Mouse (Mus musculus): ENCODE data around the gene Pttg1ip. TPM values are rescaled to one million over a fixed set of nuclear protein-coding genes. Genes with fewer than 3 reads are reported as not detected.

The Pttg1ip gene
- total RNA-seq, 2 experiments from 2014 or later: 76.9 to 77.5 TPM

DNA sequence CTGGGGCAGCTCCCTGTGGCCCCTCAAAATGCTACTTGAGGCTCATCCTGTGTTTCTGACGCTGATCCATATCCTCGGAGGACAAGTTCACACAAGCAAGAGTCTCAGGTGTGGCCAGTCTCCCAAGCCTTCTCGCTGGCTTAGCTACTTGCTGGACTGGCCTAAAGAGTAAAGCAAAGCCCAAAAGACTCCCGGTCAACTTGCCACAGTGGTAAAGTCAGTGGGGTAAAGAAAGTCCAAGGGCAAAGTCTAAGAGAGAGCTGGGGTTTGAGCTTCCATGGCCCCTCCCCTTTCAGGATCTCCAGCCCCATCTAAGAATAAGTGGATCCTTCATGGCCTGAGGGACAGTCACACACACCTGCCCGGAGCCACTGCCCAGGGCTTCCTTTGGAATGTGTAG is 29.4 kb upstream of the Pttg1ip start:
- H3K4me3 ChIP-seq: no peak overlapping the region
- DNase-seq (ENCODE audit: low spot score in 2 of 2): no peak

DNA sequence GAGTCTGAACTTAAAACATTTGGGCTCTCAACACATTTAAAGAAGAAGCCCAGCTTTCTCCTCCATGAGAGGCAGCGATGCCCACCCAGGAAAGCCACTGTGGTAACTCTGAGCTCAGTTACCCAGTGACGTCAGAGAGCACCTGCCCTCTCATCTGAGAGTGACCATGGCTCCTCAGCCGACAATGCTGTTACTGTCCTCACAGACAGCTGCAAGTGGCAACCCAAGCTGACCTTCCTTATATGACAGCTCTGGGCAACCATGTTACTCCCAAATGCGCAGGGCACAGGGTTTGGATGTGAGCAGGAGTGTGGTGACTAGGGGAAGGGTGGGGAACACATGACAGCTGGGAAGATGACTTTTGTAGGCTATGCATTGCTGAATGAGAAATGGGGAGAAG is 28.2 kb upstream of the Pttg1ip start:
- TF ChIP-seq CTCF (conservative IDR thresholded peaks at IDR 0.05): no peak
- no peak overlapping the region for H3K27ac ChIP-seq
- no peak for DNase-seq (ENCODE audit: low spot score in 2 of 2)
- no peak overlapping the region for H3K4me3 ChIP-seq

More for the DNA sequence above, 29.4 kb upstream of the Pttg1ip start:
- no peak for TF ChIP-seq CTCF (conservative IDR thresholded peaks at IDR 0.05)
- no peak overlapping the region for H3K27ac ChIP-seq

DNA sequence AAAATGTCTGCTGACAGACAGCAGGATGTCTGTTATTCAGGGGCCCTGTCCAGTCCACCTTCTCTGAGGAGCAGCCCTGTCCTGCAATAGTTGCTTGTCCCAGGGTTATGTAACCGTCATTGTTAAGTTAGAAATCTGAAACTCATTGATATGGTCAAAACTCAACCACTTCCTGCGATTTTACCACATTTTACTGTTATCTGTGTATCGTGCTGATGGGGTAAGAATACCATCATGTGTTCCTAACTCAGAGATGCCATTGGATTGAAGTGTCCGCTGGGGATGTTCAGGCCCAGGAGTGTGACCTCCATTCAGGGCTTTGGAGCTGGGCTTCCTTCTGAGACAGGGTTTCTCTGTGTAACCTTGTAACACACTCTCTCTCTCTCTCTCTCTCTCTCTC is 26.6 kb upstream of the Pttg1ip start:
- Histone ChIP-seq H3K4me3 (no peak overlapping the region), H3K27ac (no peak overlapping the region)
- DNase-seq (ENCODE audit: low spot score in 2 of 2): no peak
- TF ChIP-seq CTCF (conservative IDR thresholded peaks at IDR 0.05): no peak

DNA sequence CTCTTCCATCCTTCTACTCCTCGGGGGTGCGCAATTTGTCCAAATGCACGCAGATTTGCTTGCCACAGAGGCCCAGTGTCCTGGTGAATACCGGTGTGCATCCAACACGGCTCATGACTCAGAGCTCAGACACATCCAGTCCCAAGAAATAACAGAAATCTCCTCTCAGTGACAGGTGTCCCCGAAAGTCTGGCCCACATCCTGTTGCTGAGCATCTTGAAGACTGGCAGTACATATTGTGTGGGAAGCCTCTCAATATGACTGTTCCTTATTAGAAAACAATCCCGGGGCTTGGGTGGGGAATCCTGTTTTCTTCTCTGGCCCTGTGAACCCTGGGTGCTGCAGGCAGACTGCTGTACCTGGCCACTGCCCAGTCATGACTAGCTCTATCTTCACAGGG is 24.9 kb upstream of the Pttg1ip start:
- Histone ChIP-seq H3K4me3 (no peak overlapping the region), H3K27ac (no peak overlapping the region)
- DNase-seq (ENCODE audit: low spot score in 2 of 2): peak; percentile 39 to 70
- TF ChIP-seq CTCF (conservative IDR thresholded peaks at IDR 0.05): no peak

DNA sequence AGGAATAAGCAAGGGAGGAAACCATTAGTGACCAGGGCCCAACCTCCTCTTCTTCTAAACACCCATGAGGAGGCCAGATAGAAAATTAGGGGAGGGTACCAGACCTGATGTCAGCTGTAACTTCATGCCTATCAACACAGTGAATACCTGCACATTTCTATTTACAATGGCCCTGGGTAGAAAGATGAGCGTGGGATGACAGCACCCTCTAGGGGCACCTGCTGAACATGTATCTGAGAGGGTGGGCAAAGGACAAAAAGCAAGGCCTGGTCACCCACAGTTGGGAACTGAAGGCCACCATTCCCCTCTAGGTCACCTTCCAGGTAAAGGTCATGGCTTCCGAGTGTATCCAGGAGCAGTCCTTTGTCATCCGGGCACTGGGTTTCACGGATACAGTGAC is 23.9 kb upstream of the Pttg1ip start:
- peak; percentile 68 for TF ChIP-seq CTCF (conservative IDR thresholded peaks at IDR 0.05)
- Histone ChIP-seq H3K27ac (no peak overlapping the region), H3K4me3 (no peak overlapping the region)
- DNase-seq (ENCODE audit: low spot score in 2 of 2): no peak

DNA sequence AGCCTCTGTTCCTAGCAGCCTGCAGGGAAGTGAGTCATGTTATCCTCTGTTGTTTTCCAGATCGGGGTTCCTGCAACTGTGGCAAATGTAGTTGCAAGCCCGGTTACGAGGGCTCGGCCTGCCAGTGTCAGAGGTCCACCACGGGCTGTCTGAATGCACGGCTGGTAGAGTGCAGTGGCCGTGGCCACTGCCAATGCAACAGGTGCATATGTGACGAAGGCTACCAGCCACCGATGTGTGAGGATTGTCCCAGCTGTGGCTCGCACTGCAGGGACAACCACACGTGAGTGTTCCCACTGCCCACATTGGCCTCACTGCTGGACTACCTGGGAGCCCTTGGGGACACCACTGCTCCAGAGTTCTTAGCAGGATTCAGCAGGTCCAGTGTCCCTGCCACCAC is 21.4 kb upstream of the Pttg1ip start:
- no peak for TF ChIP-seq CTCF (conservative IDR thresholded peaks at IDR 0.05)

DNA sequence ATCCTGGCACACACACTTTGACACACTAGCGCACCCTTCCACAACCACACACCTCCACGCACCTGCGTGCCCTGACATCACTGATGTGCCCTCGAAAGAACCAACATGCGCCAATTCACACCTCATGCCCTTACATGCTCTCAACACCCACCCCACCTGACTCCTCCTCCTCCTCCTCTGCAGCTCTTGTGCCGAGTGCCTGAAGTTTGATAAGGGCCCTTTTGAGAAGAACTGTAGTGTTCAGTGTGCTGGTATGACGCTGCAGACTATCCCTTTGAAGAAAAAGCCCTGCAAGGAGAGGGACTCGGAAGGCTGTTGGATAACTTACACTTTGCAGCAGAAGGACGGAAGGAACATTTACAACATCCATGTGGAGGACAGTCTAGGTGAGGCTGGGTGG is 20.7 kb upstream of the Pttg1ip start:
- DNase-seq (ENCODE audit: low spot score in 2 of 2): no peak
- Histone ChIP-seq H3K27ac (no peak overlapping the region), H3K4me3 (no peak overlapping the region)
- TF ChIP-seq CTCF (conservative IDR thresholded peaks at IDR 0.05): no peak

More for the DNA sequence above, 21.4 kb upstream of the Pttg1ip start:
- Histone ChIP-seq H3K27ac (no peak overlapping the region), H3K4me3 (no peak overlapping the region)
- DNase-seq (ENCODE audit: low spot score in 2 of 2): no peak

DNA sequence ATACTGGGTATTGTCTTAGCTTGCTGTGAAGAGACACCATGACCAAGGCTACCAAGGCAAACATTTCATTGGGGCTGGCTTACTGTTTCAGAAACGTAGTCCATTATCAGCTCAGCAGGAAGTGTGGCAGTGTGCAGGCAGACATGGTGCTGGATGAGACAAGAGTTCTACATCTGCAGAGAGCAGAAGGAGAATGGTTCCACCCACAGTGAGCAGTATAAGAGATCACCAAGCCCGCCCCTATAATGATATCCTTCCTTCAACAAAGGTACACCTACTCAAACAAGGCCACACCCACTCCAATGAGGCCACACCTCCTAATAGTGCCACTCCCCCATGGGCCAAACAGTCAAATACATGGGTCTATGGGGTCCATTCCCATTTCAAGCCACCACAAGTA is 20.0 kb upstream of the Pttg1ip start:
- no peak overlapping the region for H3K4me3 ChIP-seq
- no peak for DNase-seq (ENCODE audit: low spot score in 2 of 2)
- H3K27ac ChIP-seq: no peak overlapping the region
- TF ChIP-seq CTCF (conservative IDR thresholded peaks at IDR 0.05): no peak

DNA sequence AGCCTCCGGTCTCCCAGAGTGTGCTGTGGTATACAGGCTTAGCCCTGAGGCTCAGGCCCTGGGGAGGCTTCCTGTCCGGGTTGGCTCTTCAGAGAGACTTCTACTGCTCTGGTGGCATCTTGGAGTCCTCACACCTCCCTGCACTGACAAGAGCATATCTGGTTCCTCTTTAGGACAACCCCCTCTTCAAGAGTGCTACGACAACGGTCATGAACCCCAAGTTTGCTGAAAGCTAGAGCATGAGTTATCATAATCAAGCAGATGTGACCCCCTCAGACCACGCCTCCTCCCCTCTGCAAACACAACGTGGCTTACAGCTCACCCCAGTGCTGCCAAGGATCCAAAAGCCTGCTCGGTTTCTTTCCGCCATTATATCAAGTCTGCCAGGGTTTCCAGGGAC is 16.5 kb upstream of the Pttg1ip start:
- no peak for DNase-seq (ENCODE audit: low spot score in 2 of 2)
- TF ChIP-seq CTCF (conservative IDR thresholded peaks at IDR 0.05): no peak
- H3K27ac ChIP-seq: no peak overlapping the region
- no peak overlapping the region for H3K4me3 ChIP-seq

DNA sequence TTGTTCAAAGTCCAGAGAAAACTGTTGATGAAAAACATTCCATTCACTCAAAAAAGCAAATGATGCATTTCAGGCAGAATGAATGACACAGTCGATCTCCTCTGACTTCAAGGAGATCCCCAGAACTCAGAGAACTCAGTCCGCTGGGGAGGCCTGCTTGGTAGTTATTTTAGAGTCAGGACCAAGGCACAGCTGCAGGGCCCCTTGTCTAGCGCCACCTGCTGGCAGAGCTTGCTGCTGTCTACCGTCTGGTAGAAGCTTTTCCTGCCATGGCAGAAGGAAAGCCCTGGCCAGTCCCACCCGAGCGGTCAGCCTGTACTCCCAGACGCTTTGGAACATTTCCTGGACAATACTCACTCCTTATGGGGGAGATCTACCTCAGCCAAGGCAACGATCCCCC is 14.9 kb upstream of the Pttg1ip start:
- DNase-seq (ENCODE audit: low spot score in 2 of 2): peak; percentile 78 to 87
- Histone ChIP-seq H3K4me3 (no peak overlapping the region), H3K27ac (no peak overlapping the region)
- peak; percentile 97 for TF ChIP-seq CTCF (conservative IDR thresholded peaks at IDR 0.05)

DNA sequence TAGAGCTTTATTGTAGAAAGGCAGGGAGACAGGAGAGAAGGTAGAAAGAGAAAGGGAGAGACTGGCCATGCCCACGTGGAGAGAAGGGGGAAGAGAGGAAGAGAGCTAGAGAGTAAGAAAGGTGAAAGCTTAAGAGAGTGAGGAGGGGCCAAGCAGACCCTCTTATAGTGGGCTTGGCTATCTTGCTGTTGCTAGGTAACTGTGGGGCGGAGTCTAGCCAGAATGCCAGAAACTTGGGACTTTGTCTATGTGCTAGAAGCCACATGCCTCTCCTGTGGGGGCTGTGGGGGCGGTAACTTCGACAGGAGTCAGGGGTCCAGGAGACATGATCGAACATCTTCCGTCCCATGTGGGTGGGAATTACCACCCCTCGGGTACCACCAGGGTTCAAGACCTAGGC is 12.0 kb upstream of the Pttg1ip start:
- Histone ChIP-seq H3K4me3 (no peak overlapping the region), H3K27ac (no peak overlapping the region)
- no peak for TF ChIP-seq CTCF (conservative IDR thresholded peaks at IDR 0.05)
- DNase-seq (ENCODE audit: low spot score in 2 of 2): no peak

DNA sequence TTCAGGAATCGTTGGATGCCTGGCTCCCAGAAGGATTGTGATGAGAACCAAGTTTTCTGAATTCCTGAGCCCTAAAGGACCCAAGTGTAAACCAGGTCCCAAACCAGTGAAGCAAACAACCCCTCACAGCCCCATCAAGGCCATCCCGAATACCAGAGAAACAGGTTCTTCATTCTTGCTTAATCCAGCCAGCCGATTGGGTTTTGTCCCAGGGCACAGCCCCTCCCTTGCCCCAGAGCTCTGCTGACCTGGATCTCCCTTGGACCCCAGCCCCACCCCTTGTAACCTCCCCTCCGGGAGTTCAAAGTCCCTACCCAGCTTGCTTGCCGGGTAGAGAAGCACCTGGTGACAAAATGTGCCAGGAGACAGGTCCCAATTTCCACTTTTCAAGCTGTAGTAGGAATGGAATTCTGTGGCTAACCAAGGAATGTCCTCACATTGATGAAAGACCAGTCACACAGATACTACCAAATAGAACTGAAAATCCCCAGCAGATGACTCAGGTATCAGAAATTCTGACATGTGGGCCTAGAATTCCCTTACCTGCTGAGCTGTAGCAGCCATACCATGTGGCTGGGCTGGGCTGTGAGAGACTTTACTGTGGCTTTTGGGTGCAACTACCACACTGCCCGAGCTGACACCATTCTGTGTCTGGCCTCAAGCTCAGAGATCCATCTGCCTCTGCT is 11.4 kb upstream of the Pttg1ip start:
- Histone ChIP-seq H3K27ac (no peak overlapping the region), H3K4me3 (no peak overlapping the region)
- DNase-seq (ENCODE audit: low spot score in 2 of 2): no peak
- TF ChIP-seq CTCF (conservative IDR thresholded peaks at IDR 0.05): no peak

DNA sequence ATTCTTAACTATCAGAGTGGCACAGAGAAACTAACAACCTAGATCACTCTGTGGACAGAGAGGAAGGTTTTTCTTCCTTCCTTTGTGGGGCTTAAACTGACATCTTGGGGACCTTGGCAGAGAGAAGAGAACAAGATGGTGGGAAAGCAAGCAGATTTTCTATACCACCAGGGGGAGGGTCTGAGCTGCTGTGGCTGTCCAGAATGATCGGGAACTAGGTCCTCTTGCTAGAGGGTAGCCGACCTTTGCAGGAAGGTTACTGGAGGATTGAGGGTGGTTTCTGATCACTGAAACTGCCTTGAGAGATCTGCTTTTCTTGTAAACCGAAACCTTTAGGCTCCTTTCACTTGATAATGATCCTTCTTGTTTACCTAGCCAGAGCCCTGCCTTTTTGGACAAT is 9.3 kb upstream of the Pttg1ip start:
- H3K27ac ChIP-seq: no peak overlapping the region
- no peak overlapping the region for H3K4me3 ChIP-seq
- TF ChIP-seq CTCF (conservative IDR thresholded peaks at IDR 0.05): peak; percentile 37; the same call in 1 of the 2 replicates
- DNase-seq (ENCODE audit: low spot score in 2 of 2): no peak

DNA sequence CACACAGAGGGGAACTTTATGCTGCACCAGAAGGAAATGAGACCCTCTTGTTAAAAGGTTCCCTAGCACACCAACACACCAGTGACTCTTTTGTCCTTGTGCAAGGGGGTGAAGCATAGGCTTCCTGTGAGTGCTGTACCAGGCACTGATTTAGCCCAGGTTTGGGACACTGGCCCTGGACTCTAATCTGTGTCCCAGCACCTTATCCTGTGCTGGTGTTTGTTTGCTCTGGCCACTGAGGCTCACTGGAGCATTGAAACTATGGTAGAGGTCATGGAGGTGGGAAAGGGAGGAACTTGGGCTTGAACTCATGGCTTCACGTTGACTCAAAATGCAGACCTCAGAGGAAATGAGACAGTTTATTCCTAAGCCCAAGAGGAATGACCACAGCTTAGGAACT is 8.4 kb upstream of the Pttg1ip start:
- Histone ChIP-seq H3K4me3 (no peak overlapping the region), H3K27ac (no peak overlapping the region)
- no peak for DNase-seq (ENCODE audit: low spot score in 2 of 2)
- TF ChIP-seq CTCF (conservative IDR thresholded peaks at IDR 0.05): no peak

All from layer of hippocampus, adult 2 months (tissue).